Mouse (Mus musculus): Measurements from ENCODE around the gene Rims4.

DNA sequence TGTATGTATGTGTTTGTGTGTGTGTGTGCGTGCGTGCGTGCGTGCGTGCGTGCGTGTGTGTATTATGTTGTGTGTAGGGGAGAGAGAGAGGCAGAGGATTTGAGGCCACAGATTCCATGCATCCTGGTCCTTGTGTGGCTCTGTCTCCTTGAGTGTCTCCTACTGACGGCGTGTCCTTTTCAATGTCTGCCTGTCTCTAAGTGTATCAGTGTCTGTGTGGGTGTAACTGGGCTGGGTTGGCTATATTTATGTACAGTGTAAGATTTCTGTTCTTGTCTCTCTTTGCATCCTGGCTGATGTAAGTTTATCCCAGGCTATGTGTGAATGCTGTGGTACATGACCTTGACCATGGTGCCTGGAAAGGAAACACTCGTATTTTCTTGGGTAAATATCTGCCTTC lies 6.6 kb upstream of the Rims4 start:
- TF ChIP-seq POLR2A (IDR thresholded peaks at IDR 0.05; ENCODE audit: borderline replicate concordance, control insufficient read depth, low read depth, low read length) (no peak), CTCF (IDR thresholded peaks at IDR 0.05; ENCODE audit: control insufficient read depth, insufficient read depth, low read length) (no peak)
